Mouse (Mus musculus) midbrain, embryonic 12.5 days (tissue): Measurements from ENCODE around the gene Card10. TPM values are rescaled to one million over a fixed set of nuclear protein-coding genes. Genes with fewer than 3 reads are reported as not detected.

Experiments used
- ATAC-seq: fragments of 200-750 bp; cut with Nextera tagmentation; 2 replicates; pipeline ENCODE4 v1.8.0; 2017; ENCODE audit warnings: low read depth, moderate TSS enrichment, moderate library complexity; ENCODE audit not compliant: low FRiP score
- H3K27ac ChIP-seq: fragments of 300-500 bp; sonication (generic); replicated peaks from 2 replicates; pipeline ENCODE4 v1.5.1; 2016; ENCODE audit warnings: mild to moderate bottlenecking
- H3K27me3 ChIP-seq: fragments of 300-500 bp; sonication (generic); 2 replicates; pipeline ENCODE4 v1.6.1; 2016; ENCODE audit warnings: mild to moderate bottlenecking
- H3K36me3 ChIP-seq: fragments of 300-500 bp; sonication (generic); 2 replicates; pipeline ENCODE4 v1.6.1; 2016
- H3K4me1 ChIP-seq: fragments of 300-500 bp; sonication (generic); 2 replicates; pipeline ENCODE4 v1.6.1; 2016
- H3K4me2 ChIP-seq: fragments of 300-500 bp; sonication (generic); replicated peaks from 2 replicates; pipeline ENCODE4 v1.6.1; 2016; ENCODE audit warnings: mild to moderate bottlenecking, moderate library complexity
- H3K4me3 ChIP-seq: fragments of 300-500 bp; sonication (generic); 2 replicates; pipeline ENCODE4 v1.5.1; 2016; ENCODE audit warnings: mild to moderate bottlenecking
- H3K9ac ChIP-seq: fragments of 300-500 bp; sonication (generic); replicated peaks from 2 replicates; pipeline ENCODE4 v1.6.1; 2016; ENCODE audit warnings: mild to moderate bottlenecking, moderate library complexity
- H3K9me3 ChIP-seq: fragments of 300-500 bp; sonication (generic); 2 replicates; pipeline ENCODE4 v1.6.1; 2016; ENCODE audit warnings: mild to moderate bottlenecking
- WGBS: fragments of 180-500 bp; shearing (Covaris S2); methylation state at CpG from one replicate; pipeline ENCODE4 v1.1.7; 2016; 5-methylcytosine and 5-hydroxymethylcytosine counted together
- polyA plus RNA-seq: library from polyadenylated mRNA; unstranded; fragments of >200 nt; fragmentation: Nextera tagmentation; extraction: Ambion mirVana; gene quantifications from 2 replicates; pipeline ENCODE4 v1.2.1, GENCODE M21; 2016

Gene Card10
- polyA plus RNA-seq, 1 experiment from 2014 or later = 2.6 TPM

DNA sequence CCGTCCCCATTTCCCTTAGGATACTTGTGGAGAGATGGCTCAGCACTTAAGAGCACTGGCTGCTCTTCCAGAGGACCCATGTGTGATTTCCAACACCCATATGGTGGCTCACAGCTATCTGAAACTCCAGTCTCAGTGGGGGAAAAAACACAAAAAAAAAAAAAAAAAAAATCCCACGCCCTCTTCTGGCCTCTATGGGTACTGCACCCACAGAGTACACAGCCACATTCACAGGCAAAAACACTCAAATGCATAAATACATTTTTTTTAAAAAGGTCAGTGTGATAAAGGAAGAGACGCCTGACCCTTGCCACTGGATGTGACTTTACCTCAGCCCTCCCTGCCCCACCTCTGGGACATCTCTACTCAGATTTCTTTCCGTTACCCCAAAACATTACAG lies 33.8 kb downstream of the Card10 start:
- peaks cover 67% of the 10 kb centered on the region for H3K4me1 ChIP-seq
- H3K27ac ChIP-seq = no peak overlapping the region
- WGBS = 94% methylated on average over 4 of the region's 4 CpGs
- ATAC-seq = no peak
- peaks cover 44% of the 10 kb centered on the region for H3K36me3 ChIP-seq
- no peaks in the 10 kb centered on the region for H3K9me3 ChIP-seq
- H3K4me3 ChIP-seq = peak overlapping the region; percentile 51
- no peak overlapping the region for H3K9ac ChIP-seq
- H3K4me2 ChIP-seq = peak overlapping the region; percentile 74
- no peaks in the 10 kb centered on the region for H3K27me3 ChIP-seq

DNA sequence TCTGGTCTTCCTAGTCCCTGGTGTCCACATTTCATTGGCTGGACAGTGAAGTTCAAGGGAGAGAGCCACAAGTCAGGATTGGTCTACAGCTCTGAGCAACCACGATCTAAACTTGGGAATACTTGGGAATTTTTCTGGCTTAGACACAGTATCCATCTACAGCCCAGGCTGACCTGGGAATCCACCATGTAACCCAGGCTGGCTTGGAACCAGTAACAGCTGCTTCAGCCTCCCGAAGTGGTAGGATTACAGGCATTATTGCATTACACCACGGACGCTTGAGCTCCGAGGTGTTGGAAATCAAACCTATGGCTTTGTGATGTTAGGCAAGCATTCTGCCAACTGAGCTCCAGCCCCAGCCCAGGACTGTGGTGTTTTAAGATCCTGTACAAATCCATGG lies 39.1 kb downstream of the Card10 start:
- Histone ChIP-seq H3K9me3 (no peaks in the 10 kb centered on the region), H3K4me2 (no peak overlapping the region), H3K9ac (no peak overlapping the region), H3K4me1 (peaks cover 34% of the 10 kb centered on the region), H3K4me3 (no peak overlapping the region), H3K36me3 (peaks cover 82% of the 10 kb centered on the region), H3K27ac (peak overlapping the region; percentile 64), H3K27me3 (no peaks in the 10 kb centered on the region)
- WGBS = 82% methylated on average over 5 of the region's 5 CpGs
- no peak for ATAC-seq

DNA sequence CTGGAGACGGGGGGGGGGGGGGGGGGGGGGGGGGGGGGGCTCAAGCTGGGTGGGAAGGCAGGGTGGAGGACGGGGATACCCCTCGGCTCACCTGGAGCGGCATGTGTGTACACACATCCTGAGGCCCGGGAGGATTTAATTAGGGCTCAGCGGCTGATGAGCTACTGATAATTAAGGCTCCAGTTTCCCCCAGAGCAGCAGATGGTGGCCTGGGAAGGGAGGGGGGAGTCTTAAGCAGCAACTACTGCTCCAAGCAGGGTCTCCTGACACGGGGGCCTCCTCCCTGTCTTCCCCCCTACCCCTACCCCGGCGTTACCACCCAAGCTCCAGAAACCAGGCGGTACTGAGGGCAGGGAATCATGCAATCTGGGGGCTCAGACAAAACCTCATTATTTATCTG lies 39.6 kb downstream of the Card10 start:
- no peak overlapping the region for H3K4me3 ChIP-seq
- no peak overlapping the region for H3K9ac ChIP-seq
- 37% methylated on average over 8 of the region's 10 CpGs for WGBS
- peak; percentile 38; the same call in 1 of the 2 replicates for ATAC-seq
- peaks cover 29% of the 10 kb centered on the region for H3K4me1 ChIP-seq
- H3K27me3 ChIP-seq = no peaks in the 10 kb centered on the region
- peak overlapping the region; percentile 64 for H3K27ac ChIP-seq
- H3K9me3 ChIP-seq = no peaks in the 10 kb centered on the region
- peaks cover 81% of the 10 kb centered on the region for H3K36me3 ChIP-seq
- H3K4me2 ChIP-seq = no peak overlapping the region

DNA sequence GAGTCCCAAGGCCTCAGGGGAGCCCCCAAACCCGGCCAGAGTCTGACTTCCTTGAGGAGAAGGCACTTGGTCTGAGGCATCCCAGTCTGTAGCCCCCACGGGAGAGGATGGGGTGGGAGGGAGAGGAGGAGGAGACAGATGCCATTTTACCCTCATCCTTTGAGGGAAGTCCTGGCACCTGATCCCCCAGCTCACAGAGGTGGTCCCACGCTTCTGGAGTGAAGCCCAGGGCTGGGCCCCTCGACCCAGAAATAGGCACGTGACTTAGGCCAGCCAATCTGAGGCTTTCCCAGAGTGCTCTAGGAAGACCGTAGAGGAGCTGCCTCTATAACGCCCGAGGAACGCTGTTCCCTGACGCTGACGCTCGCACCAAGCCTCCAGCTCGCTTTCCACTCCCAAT lies 41.7 kb downstream of the Card10 start:
- Histone ChIP-seq H3K27me3 (no peaks in the 10 kb centered on the region), H3K27ac (0 out of 2 replicates have a peak overlapping the region, but pooled peaks have one; percentile 39), H3K9ac (no peak overlapping the region), H3K4me3 (no peak overlapping the region), H3K4me2 (no peak overlapping the region), H3K9me3 (no peaks in the 10 kb centered on the region), H3K36me3 (peaks cover 82% of the 10 kb centered on the region), H3K4me1 (peaks cover 16% of the 10 kb centered on the region)
- WGBS = 85% methylated on average over 13 of the region's 13 CpGs
- ATAC-seq = no peak

DNA sequence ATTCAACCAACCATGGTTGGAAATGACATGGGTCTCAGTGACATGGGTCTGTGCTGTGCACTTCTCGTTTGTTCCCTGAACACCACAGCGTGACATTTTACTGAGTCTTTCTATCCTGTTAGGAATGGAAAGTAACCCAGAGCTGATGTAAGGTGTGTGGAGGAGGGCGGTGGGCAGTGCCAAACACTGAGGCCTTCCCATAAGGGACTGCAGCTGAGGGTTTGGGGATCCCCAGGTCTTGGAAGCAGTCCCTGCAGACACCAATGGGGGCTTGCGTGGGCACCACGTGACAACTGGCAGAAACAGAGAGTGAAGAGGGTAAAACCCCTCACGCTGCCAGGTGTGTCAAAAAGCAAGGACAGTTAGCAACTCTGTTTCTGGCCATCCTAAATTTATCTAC lies 44.7 kb downstream of the Card10 start:
- ATAC-seq = no peak
- no peak overlapping the region for H3K4me3 ChIP-seq
- H3K27me3 ChIP-seq = no peaks in the 10 kb centered on the region
- no peak overlapping the region for H3K4me2 ChIP-seq
- peaks cover 20% of the 10 kb centered on the region for H3K4me1 ChIP-seq
- peaks cover 61% of the 10 kb centered on the region for H3K36me3 ChIP-seq
- H3K27ac ChIP-seq = no peak overlapping the region
- H3K9me3 ChIP-seq = no peaks in the 10 kb centered on the region
- no peak overlapping the region for H3K9ac ChIP-seq
- WGBS = 93% methylated on average over 6 of the region's 6 CpGs

DNA sequence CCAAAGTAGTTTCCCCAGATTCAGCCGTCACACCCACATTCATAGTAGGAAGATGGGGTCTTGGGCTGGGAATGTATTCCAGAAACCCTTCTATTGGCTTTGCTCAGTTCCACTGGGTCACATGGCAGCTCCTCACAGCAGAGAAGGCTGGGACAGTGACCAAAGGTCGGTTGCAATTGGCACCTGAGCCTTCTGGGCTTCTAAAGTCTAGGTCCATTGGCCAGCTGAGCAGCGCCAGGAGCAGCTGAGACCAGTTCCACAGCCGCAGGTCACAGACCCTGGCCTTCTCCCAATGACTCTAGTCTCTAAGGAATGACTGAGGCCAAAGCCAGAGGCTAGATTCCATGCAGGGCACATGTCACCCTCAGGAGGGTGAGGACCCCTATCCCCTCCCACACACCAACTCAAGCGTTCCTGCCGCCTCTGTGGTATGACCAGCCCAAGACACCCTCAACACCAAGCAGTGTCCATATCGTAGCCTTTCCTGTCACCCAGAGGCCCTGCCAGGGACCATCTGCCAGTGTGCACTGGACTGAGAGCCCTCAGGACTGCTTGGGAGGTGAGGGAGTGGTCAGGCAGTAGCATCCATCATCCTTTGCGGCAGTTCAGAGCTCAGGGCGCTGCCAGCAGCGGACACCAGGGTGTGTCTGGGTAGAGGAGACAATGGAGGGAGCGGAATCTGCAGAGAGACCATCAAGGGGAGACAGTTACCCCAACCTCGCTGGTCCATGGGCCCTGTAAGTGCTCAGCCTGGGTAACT lies 46.7 kb downstream of the Card10 start:
- no peak overlapping the region for H3K4me2 ChIP-seq
- no peak overlapping the region for H3K9ac ChIP-seq
- H3K27me3 ChIP-seq = no peaks in the 10 kb centered on the region
- H3K27ac ChIP-seq = peak overlapping the region; percentile 71; the same call in 1 of the 2 replicates
- ATAC-seq = no peak
- no peak overlapping the region for H3K4me3 ChIP-seq
- WGBS = 88% methylated on average over 12 of the region's 12 CpGs
- H3K9me3 ChIP-seq = no peaks in the 10 kb centered on the region
- peaks cover 20% of the 10 kb centered on the region for H3K4me1 ChIP-seq
- H3K36me3 ChIP-seq = peaks cover 52% of the 10 kb centered on the region

DNA sequence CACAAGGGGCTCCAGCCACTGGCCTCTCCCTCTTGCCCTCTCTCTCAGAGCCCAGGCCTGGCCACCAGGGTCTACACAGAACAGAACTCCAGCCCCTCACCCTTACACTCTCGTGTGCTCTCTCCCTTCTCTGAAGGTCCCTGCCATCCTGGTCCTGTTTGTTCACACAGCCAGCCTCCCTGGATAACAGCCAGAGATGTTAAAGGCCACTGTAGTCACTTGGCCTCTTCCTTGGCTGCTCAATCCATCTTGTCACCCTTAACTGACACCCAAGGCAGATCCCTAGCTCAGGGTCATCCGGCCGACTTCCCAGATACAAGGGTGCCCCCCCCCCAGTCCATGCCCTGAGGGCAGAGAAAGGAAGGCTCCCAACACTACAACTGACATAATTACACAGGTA lies 47.6 kb downstream of the Card10 start:
- Histone ChIP-seq H3K27me3 (no peaks in the 10 kb centered on the region), H3K4me1 (peaks cover 30% of the 10 kb centered on the region), H3K4me2 (no peak overlapping the region), H3K4me3 (no peak overlapping the region), H3K27ac (peak overlapping the region; percentile 71), H3K36me3 (peaks cover 43% of the 10 kb centered on the region), H3K9ac (no peak overlapping the region), H3K9me3 (no peaks in the 10 kb centered on the region)
- no peak for ATAC-seq
- 67% methylated on average over 3 of the region's 3 CpGs for WGBS

DNA sequence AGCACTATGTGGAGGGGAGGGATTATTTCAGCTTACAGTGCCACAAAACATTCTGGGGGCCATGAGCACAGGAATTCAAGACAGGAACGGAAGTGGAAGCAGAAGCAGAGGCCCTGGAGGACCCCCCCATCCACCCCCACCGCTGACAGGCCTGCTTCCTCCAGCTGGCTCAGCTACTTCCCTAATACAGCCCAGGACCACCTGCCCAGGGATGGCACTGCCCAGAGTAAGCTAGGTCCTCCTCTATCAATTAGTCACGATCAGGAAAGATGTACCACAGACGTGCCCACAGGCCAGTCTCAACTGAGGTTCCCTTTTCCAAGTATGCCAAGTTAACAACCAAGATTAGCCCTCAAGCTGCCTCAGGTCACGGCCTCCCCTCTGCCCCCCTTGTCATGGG lies 48.7 kb downstream of the Card10 start:
- ATAC-seq = no peak
- Histone ChIP-seq H3K27ac (peak overlapping the region; percentile 71), H3K9me3 (no peaks in the 10 kb centered on the region), H3K27me3 (no peaks in the 10 kb centered on the region), H3K9ac (no peak overlapping the region), H3K4me1 (peaks cover 30% of the 10 kb centered on the region), H3K4me3 (no peak overlapping the region), H3K4me2 (no peak overlapping the region), H3K36me3 (peaks cover 34% of the 10 kb centered on the region)
- WGBS = 82% methylated on average over 5 of the region's 5 CpGs

DNA sequence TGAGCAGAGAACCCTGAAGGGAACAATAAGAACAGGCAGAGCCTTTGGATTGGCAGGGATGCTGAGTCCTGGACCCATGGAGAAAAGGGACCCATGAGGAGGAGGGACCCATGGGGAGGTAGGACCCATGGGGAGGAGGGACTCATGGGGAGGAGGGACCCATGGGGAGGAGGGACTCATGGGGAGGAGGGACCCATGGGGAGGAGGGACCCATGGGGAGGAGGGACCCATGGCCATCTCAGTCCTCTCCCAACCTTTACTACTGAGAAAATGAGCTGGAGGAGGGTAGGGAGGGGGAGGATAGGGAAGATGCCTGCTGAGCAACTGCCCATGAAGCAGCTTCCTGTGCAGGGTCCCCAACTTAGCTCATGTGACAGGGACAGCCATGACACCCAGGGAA lies 49.9 kb downstream of the Card10 start:
- Histone ChIP-seq H3K4me3 (no peak overlapping the region), H3K9ac (no peak overlapping the region), H3K4me2 (no peak overlapping the region), H3K27ac (no peak overlapping the region), H3K4me1 (peaks cover 30% of the 10 kb centered on the region), H3K9me3 (no peaks in the 10 kb centered on the region), H3K27me3 (no peaks in the 10 kb centered on the region), H3K36me3 (peaks cover 31% of the 10 kb centered on the region)
- no peak for ATAC-seq

DNA sequence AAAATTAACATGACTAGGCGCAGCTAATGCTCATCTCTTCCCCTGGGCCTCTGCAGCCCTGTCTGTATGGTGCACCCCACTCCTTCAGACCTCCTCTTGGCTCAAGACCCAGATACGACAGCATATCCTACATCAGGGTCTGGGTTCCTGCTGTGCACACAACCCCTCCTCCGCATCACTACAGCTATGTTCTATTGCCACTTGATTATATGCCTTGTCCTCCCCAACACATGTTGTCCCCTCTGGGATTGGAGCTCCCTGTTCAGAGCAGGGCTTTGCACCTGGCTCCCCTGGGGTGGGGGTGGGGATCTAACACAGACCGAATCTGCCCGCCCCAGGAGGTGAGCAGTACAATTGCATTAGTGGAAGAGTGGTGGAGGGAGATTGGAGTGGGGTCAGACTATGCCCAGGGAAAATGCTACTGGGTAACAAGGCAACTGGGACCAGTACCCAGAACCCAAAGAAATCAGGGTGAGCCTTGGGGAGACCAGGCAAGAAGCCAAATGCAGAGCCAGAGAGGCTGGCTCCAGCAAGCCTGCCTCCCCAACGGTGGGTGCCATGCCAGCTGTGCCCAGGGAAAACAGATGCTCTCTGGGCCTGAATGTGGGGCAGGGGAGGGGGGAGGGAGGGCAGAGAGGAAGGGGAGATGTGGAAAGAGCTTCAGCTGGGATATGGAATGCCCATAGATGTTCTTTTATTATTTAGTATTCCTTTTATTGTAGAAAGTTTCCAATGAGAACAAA lies 52.1 kb downstream of the Card10 start:
- 59% methylated on average over 6 of the region's 6 CpGs for WGBS
- H3K27ac ChIP-seq = peak overlapping the region; percentile 36
- ATAC-seq = no peak

DNA sequence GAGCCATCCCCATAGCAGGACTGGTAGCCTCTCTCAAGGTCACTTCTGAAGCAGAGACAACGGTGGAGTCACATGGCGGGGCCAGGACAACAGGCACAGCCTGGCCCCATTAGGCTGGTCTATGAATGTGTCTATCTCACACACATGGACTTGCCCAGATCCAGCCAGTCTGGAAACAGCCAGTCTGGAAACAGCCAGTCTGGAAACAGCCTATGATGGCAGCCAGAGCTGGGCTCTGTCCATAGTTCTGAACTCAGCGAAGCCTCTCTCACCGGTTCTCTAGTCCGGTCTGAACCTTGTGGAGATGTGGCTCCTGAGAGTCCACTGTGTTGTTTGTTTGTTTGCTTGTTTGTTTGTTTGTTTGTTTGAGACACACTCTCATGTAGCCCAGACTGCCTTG lies 53.0 kb downstream of the Card10 start:
- H3K9me3 ChIP-seq = no peaks in the 10 kb centered on the region
- no peak overlapping the region for H3K9ac ChIP-seq
- H3K27ac ChIP-seq = no peak overlapping the region
- ATAC-seq = no peak
- no peak overlapping the region for H3K4me2 ChIP-seq
- H3K4me1 ChIP-seq = peaks cover 21% of the 10 kb centered on the region
- H3K4me3 ChIP-seq = no peak overlapping the region
- H3K36me3 ChIP-seq = 0 out of 2 replicates have a peak, but pooled peaks cover 9% of the 10 kb centered on the region
- H3K27me3 ChIP-seq = no peaks in the 10 kb centered on the region
- 63% methylated on average over 5 of the region's 5 CpGs for WGBS

More for the DNA sequence above, 52.1 kb downstream of the Card10 start:
- Histone ChIP-seq H3K27me3 (no peaks in the 10 kb centered on the region), H3K9ac (no peak overlapping the region), H3K36me3 (0 out of 2 replicates have a peak, but pooled peaks cover 10% of the 10 kb centered on the region), H3K4me1 (peaks cover 30% of the 10 kb centered on the region), H3K9me3 (no peaks in the 10 kb centered on the region), H3K4me2 (no peak overlapping the region), H3K4me3 (no peak overlapping the region)

DNA sequence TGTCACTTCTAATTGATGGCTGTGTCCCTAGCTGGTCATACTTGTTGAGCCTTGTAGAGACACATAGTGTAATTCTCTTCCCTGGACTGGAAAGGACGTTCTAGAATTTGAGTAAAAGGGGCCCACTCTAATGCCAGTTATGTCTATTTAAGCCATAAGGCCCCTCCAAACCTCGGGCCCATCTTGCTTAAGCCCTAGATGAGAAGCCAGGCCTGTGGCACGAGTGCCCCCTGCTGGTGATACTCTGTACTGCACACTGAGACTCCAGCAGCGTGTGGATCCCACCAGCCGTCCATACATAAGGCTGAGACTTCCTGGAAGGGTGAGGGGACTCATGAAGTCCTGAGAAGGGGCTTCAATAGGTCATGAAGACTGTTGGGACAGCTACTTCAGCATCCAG lies 58.6 kb downstream of the Card10 start:
- Histone ChIP-seq H3K4me2 (no peak overlapping the region), H3K9ac (no peak overlapping the region), H3K9me3 (no peaks in the 10 kb centered on the region), H3K4me1 (peaks cover 8% of the 10 kb centered on the region; the same call in 1 of the 2 replicates), H3K36me3 (0 out of 2 replicates have a peak, but pooled peaks cover 8% of the 10 kb centered on the region), H3K4me3 (no peak overlapping the region), H3K27me3 (no peaks in the 10 kb centered on the region), H3K27ac (no peak overlapping the region)
- 0 out of 2 replicates have a peak, but pooled peaks have one; percentile 41 for ATAC-seq
- 4% methylated on average over 5 of the region's 5 CpGs for WGBS
